Mouse (Mus musculus) limb, embryonic 10.5 days (tissue): ENCODE measurements around the gene Rbms1. TPM values are rescaled to one million over a fixed set of nuclear protein-coding genes. Genes with fewer than 3 reads are reported as not detected.

ENCODE experiments used
- DNase-seq: peaks from one replicate; pipeline ENCODE4 v3.0.0-alpha.2; 2017; ENCODE audit warnings: low spot score
- H3K27ac ChIP-seq: fragments of 300-500 bp; sonication (generic); 2 replicates; pipeline ENCODE4 v1.5.1; 2016; ENCODE audit warnings: mild to moderate bottlenecking
- H3K27me3 ChIP-seq: fragments of 300-500 bp; sonication (generic); 2 replicates; pipeline ENCODE4 v1.6.1; 2016; ENCODE audit warnings: low read depth, mild to moderate bottlenecking; ENCODE audit not compliant: poor library complexity, severe bottlenecking
- H3K36me3 ChIP-seq: fragments of 300-500 bp; sonication (generic); 2 replicates; pipeline ENCODE4 v1.6.1; 2016; ENCODE audit warnings: mild to moderate bottlenecking, moderate library complexity
- H3K4me1 ChIP-seq: fragments of 300-500 bp; sonication (generic); 2 replicates; pipeline ENCODE4 v1.6.1; 2016
- H3K4me3 ChIP-seq: fragments of 300-500 bp; sonication (generic); 2 replicates; pipeline ENCODE4 v1.5.1; 2016; ENCODE audit warnings: mild to moderate bottlenecking, moderate library complexity
- H3K9me3 ChIP-seq: fragments of 300-500 bp; sonication (generic); replicated peaks from 2 replicates; pipeline ENCODE4 v1.6.1; 2016; ENCODE audit warnings: mild to moderate bottlenecking
- WGBS: fragments of 180-500 bp; shearing (Covaris S2); methylation state at CpG from one replicate; pipeline ENCODE4 v1.1.7; 2016; 5-methylcytosine and 5-hydroxymethylcytosine counted together
- polyA plus RNA-seq: library from polyadenylated mRNA; unstranded; fragments of >200 nt; fragmentation: Nextera tagmentation; extraction: Ambion mirVana; gene quantifications from 2 replicates; pipeline ENCODE4 v1.2.1, GENCODE M21; 2016

Gene Rbms1
- polyA plus RNA-seq, 1 experiment from 2014 or later: 124 TPM

- Histone ChIP-seq H3K27ac (no peak overlapping the region), H3K9me3 (no peaks in the 10 kb centered on the region), H3K4me1 (peaks cover 6% of the 10 kb centered on the region), H3K27me3 (no peaks in the 10 kb centered on the region), H3K36me3 (0 out of 2 replicates have a peak, but pooled peaks cover 6% of the 10 kb centered on the region), H3K4me3 (no peak overlapping the region)
- 95% methylated on average over 14 of the region's 14 CpGs for WGBS
- no peak for DNase-seq
Measured at GRCm38 (mm10) chr2:60936910-60937309, 26.1 kb downstream of the Rbms1 start.

DNA sequence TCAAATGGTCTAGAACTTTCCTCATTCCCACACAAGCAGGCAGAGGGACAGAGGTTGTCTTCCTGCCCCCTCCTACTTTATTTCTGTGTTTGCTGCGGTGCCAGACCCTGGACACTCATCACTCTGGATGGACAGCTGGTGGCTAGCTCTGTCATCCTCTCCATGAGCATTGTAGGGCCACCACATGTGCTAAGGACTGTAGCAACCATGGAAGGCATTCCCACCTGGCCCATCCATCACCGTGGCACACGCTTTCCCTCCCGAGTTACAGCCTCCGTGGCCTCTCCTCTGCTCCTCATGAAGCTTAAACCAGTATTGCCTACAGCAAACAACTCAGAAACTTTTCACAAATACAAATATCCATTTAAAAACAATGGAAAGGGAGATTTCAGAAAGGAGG lies 34.0 kb downstream of the Rbms1 start:
- no peak overlapping the region for H3K4me3 ChIP-seq
- no peak overlapping the region for H3K27ac ChIP-seq
- peaks cover 13% of the 10 kb centered on the region for H3K4me1 ChIP-seq
- WGBS: 90% methylated on average over 5 of the region's 5 CpGs
- no peaks in the 10 kb centered on the region for H3K27me3 ChIP-seq
- H3K36me3 ChIP-seq: no peaks in the 10 kb centered on the region
- no peak for DNase-seq
- H3K9me3 ChIP-seq: no peaks in the 10 kb centered on the region

DNA sequence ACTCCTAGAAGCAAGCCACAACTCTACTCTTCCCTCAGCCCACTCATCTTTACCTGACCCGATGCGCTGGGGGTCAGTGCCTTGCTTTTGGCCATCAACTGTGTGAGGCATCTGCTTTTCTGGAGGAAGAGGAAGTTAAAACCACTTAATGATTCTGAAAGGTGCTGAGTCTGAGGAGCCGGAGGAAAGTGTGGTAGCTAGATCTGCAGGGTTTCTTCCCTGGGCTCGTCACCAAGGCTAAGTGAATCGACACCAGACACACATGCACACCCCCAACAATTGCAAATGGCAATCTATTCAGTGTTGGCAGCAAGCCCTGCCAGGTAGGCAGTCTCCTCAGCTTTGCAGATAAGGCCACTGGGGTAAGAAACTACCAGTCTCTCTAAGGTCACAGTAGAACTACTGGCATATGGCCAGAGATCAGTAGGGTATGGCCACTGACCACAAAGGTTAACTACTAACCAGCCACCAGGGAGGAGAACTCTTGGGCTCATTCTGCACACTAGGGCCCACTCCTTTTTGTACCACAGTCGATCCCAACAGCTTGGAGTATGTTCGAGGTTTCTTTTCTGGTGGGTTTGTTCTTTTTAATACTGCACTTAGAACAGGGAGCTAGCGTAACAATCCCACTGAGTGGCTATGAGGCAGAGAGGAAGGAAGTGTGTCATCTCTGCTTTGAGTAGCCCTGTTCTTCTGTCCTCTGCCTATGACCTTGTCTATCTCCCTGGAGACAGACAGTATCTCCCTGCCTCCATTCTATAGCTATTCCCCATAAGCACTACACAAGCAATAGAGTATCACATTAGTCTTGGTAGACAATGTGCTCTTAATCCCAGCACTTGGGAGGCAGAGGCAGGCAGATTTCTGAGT lies 34.9 kb downstream of the Rbms1 start:
- DNase-seq: no peak
- Histone ChIP-seq H3K4me1 (peaks cover 21% of the 10 kb centered on the region), H3K36me3 (no peaks in the 10 kb centered on the region), H3K4me3 (no peak overlapping the region), H3K27ac (no peak overlapping the region), H3K27me3 (no peaks in the 10 kb centered on the region), H3K9me3 (no peaks in the 10 kb centered on the region)
- 93% methylated on average over 8 of the region's 8 CpGs for WGBS

GRCm38 (mm10) chr2:60925063-60925462 lies 37.9 kb downstream of the Rbms1 start:
- H3K9me3 ChIP-seq: no peaks in the 10 kb centered on the region
- WGBS: 70% methylated on average over 5 of the region's 5 CpGs
- no peaks in the 10 kb centered on the region for H3K27me3 ChIP-seq
- no peak overlapping the region for H3K4me3 ChIP-seq
- no peak for DNase-seq
- peaks cover 31% of the 10 kb centered on the region for H3K4me1 ChIP-seq
- H3K36me3 ChIP-seq: no peaks in the 10 kb centered on the region
- no peak overlapping the region for H3K27ac ChIP-seq

DNA sequence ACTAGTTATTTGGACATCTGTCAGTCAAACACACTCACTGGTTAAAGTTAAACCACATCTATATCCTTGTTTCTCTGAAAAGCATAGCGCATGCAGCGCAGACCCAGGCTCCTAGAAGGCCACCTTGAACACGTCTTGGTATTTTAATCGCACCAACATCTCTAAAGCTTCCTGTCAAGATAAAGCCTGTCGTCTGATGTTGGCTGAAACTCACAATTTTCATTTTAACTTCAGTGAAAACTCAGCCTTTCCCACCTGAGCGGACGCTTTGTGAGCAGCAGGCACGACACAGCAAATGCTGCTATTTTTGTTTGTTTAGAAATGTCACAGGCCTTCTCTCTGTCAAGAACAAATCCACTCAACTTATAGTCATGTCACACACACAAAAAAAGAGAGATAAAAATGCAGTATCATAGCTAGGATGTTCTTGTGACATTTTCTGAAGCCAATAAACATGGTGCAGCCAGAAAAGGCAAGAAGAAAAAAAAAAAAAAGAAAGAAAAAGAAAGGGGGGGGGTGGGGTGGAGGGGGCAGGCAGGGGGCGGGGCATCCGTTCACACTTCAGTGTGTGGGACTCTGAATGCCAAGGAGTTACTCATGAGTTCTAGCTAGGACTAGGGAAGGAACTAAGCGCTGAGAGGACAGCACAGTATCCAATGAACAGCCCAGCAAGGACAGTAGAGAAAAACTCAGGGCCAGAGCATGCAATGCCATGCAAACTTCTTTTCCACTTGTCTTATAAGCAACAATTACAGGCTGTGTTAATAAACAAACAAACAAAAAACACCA lies 39.0 kb downstream of the Rbms1 start:
- no peak for DNase-seq
- Histone ChIP-seq H3K4me3 (no peak overlapping the region), H3K4me1 (peaks cover 37% of the 10 kb centered on the region), H3K9me3 (no peaks in the 10 kb centered on the region), H3K27ac (0 out of 2 replicates have a peak overlapping the region, but pooled peaks have one; percentile 44), H3K27me3 (no peaks in the 10 kb centered on the region), H3K36me3 (no peaks in the 10 kb centered on the region)
- 72% methylated on average over 11 of the region's 11 CpGs for WGBS

GRCm38 (mm10) chr2:60923111-60923510 lies 39.9 kb downstream of the Rbms1 start:
- 60% methylated on average over 6 of the region's 6 CpGs for WGBS
- Histone ChIP-seq H3K27me3 (no peaks in the 10 kb centered on the region), H3K4me1 (peaks cover 43% of the 10 kb centered on the region), H3K27ac (peak overlapping the region; percentile 44; the same call in 1 of the 2 replicates), H3K4me3 (no peak overlapping the region), H3K9me3 (no peaks in the 10 kb centered on the region), H3K36me3 (no peaks in the 10 kb centered on the region)
- DNase-seq: no peak

DNA sequence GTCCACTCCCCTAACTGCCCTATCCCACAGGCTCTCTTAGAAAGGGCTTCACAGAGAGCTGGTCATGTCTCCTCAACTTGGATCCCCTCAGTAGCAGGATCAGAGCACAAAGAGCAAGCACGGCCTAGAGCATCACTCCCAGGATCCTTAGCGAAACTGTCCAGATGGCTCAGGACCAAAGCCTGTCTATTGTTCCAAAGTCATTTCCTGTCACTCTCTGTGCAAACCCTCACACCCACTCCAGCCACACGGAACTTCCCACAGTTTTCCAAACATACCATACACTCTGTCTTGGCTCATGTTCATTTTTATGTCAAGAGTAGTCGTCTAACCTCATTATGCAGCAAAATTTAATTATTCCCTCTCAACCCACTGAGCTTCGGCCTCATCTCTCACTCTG lies 40.6 kb downstream of the Rbms1 start:
- Histone ChIP-seq H3K27ac (peak overlapping the region; percentile 44; the same call in 1 of the 2 replicates), H3K4me3 (no peak overlapping the region), H3K9me3 (no peaks in the 10 kb centered on the region), H3K27me3 (no peaks in the 10 kb centered on the region), H3K4me1 (peaks cover 43% of the 10 kb centered on the region), H3K36me3 (no peaks in the 10 kb centered on the region)
- no peak for DNase-seq
- 77% methylated on average over 5 of the region's 5 CpGs for WGBS

DNA sequence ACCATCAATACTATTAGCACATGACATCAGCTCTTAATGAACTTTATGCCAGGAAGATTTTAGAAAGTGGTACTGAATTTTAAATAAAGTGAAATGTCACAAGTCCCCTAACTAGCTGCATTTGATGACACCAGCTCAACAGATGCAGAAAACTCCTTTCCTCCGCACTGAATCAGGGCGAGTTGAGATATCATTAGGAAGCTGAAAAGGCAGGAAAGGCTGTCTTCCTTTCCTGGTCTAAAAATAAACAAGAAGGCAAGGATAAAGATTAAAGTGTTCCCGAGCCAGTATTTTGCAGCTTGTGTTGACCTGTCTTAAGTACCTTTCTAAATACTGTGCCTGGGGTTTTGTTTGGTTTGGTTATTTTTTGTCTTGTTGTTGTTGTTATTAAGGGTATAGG lies 42.9 kb downstream of the Rbms1 start:
- Histone ChIP-seq H3K27me3 (no peaks in the 10 kb centered on the region), H3K27ac (no peak overlapping the region), H3K4me1 (peaks cover 51% of the 10 kb centered on the region), H3K9me3 (no peaks in the 10 kb centered on the region), H3K4me3 (no peak overlapping the region), H3K36me3 (no peaks in the 10 kb centered on the region)
- WGBS: 50% methylated on average over 3 of the region's 3 CpGs
- DNase-seq: no peak

DNA sequence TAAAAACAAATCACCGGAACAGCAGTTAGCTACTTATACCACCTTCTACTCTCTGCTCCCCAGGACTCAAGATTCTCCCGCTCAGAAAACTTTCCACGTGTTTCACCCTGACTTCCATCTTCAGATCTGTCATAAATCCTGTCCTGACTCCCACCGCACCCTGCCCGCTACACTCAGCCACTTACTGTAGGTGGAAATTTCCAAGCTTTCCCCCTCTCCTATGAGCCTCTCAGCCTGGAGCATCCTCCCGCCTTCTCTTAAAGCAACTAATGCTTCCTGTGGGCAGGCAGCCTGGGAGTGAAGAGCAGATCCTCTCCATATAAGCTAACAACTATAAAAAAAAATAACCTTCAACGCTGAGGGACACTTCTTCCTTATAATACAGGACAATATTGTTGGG lies 44.6 kb downstream of the Rbms1 start:
- H3K9me3 ChIP-seq: no peaks in the 10 kb centered on the region
- WGBS: 91% methylated on average over 7 of the region's 7 CpGs
- H3K27me3 ChIP-seq: no peaks in the 10 kb centered on the region
- no peak overlapping the region for H3K27ac ChIP-seq
- H3K4me3 ChIP-seq: no peak overlapping the region
- no peak for DNase-seq
- no peaks in the 10 kb centered on the region for H3K36me3 ChIP-seq
- H3K4me1 ChIP-seq: peaks cover 48% of the 10 kb centered on the region

DNA sequence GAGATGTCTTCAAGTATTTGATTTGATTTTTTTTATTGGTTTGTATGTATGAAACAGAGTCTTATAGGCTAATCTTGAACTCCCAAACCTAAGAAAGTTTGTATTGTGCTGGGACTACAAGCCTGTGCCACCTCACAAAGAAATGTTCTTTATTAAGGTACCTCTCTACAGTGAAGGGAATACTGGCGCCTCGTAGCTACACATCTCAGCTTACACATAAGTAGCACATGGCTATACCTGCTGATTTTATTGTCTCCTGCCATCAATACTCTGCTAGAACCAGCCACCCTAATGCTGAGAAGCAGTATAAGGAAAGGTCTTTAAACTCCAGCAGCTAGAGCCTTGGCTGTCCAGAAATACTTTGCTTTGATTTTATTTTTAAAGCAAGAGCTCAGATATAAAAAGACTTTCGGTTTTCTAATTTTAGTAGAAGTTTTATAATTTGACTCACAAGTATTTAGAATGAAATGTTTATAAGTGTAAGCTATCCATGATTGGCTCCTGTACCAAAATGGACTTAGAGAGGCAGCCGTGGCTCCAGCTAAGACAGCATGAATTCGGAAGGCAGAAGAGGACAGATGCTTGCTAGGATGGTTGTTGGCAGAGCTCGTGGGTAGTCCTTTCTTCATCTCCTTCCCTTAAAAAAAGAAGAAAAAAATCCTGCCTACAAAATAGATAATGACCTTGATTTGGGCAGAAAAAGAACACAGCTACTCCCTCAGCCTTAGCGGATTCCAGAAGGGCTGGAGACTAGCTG lies 48.3 kb downstream of the Rbms1 start:
- WGBS: 67% methylated on average over 7 of the region's 7 CpGs

DNA sequence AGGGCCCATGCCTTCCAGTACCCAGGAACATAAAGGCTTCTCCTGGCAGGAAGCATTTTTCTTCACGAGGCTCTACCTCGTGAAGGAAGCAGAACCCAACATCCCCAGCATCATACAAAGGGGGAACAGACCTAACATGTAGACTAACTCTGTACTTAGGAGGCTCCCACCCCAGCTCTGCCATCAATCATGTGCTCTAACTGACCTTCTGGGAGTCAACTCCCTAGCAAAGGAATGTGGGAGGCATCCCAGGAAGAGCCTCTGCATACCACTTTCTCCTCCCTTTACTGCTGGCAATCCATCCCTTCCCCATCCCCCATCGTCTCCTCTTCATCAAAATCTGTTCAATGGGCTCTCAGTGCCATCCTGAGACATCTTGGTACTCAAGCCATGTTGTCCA lies 49.7 kb downstream of the Rbms1 start:
- H3K27ac ChIP-seq: peak overlapping the region; percentile 9; the same call in 1 of the 2 replicates
- WGBS: 71% methylated on average over 3 of the region's 3 CpGs
- H3K4me3 ChIP-seq: no peak overlapping the region
- no peaks in the 10 kb centered on the region for H3K9me3 ChIP-seq
- peaks cover 41% of the 10 kb centered on the region for H3K4me1 ChIP-seq
- DNase-seq: no peak
- no peaks in the 10 kb centered on the region for H3K36me3 ChIP-seq
- no peaks in the 10 kb centered on the region for H3K27me3 ChIP-seq

More for the DNA sequence above, 48.3 kb downstream of the Rbms1 start:
- no peaks in the 10 kb centered on the region for H3K36me3 ChIP-seq
- H3K27ac ChIP-seq: no peak overlapping the region
- H3K4me1 ChIP-seq: peaks cover 53% of the 10 kb centered on the region
- no peak overlapping the region for H3K4me3 ChIP-seq
- no peak for DNase-seq
- no peaks in the 10 kb centered on the region for H3K27me3 ChIP-seq
- no peaks in the 10 kb centered on the region for H3K9me3 ChIP-seq

GRCm38 (mm10) chr2:60911716-60912115 lies 51.3 kb downstream of the Rbms1 start:
- Histone ChIP-seq H3K27ac (no peak overlapping the region), H3K4me1 (peaks cover 41% of the 10 kb centered on the region), H3K9me3 (no peaks in the 10 kb centered on the region), H3K4me3 (no peak overlapping the region), H3K27me3 (no peaks in the 10 kb centered on the region), H3K36me3 (no peaks in the 10 kb centered on the region)
- DNase-seq: no peak
- 88% methylated on average over 8 of the region's 8 CpGs for WGBS
